Mouse (Mus musculus): ENCODE data around the gene Txnrd2.

GRCm38 (mm10) chr16:18391127-18391526 is 35.1 kb upstream of the Txnrd2 start:
- no peak for TF ChIP-seq CTCF (IDR thresholded peaks at IDR 0.05; ENCODE audit: low read depth, low read length)
- TF ChIP-seq EP300 (IDR thresholded peaks at IDR 0.05; ENCODE audit: insufficient read depth, low read depth, low read length), result no peak
